Mouse (Mus musculus): ENCODE measurements around the gene Rag2.

The Rag2 gene

DNA sequence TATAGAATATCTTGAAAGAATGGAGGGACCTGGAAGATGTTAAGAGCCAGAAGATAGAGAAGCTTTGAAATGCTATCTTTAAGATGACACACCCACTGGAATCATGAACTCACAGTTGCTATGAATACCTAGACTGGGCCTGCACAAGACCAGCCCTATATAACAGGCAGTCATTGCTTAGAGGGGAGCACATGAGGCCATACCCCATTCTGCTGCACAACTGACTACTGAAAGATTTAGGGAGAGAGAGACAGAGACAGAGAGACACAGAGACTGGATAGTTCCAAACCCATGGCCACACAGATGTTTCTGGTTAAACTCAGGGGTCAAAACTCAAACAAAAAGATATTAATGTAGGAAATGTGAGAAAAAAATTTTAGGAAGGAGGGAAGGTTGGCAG lies 2.7 kb downstream of the Rag2 start:
- no peak for DNase-seq

DNA sequence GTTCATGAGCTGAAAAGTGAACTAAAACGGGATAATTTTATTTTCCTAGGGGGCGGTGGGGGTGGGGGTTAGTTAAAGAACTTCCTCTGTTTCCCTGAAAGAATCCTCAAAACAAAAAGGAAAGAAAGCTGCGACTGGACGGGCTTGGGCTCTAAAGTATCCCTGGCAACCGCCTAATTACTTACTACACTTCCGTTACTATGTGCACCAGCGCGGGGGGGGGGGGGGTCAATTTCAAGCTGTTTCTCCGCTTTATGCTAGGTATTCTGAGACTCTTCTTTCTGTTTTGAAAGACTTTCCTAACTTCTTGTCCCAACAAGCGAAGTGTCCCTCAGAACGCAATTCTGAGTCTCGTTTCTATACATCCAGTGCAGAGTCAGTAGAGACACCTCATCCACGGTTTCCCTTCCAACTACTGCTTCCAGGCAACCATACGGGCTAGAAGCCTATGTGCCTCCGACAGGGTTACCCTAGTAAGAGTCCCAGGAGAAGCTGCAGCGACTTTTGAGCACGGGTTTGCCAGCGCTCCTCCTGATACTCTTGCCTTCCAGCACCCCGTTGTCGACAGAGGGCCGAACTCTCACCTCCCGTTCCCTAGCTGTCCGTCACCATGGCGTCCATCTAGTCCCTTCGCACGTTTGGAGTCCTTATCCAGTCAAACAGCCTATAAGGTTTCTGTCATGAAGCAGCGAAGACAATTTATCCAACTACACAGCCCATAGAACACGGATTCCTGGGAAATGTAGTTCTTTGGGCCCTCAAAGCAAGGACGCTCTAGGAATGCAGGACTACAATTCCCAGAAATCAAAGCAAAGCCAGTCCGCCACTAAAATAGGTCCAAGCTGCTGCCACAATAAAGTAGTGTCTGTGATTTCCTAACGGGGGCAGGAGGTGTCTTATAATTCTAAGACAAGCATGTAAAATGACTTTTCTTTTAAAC lies 4.0 kb downstream of the Rag2 start:
- peak; percentile 81 for DNase-seq

DNA sequence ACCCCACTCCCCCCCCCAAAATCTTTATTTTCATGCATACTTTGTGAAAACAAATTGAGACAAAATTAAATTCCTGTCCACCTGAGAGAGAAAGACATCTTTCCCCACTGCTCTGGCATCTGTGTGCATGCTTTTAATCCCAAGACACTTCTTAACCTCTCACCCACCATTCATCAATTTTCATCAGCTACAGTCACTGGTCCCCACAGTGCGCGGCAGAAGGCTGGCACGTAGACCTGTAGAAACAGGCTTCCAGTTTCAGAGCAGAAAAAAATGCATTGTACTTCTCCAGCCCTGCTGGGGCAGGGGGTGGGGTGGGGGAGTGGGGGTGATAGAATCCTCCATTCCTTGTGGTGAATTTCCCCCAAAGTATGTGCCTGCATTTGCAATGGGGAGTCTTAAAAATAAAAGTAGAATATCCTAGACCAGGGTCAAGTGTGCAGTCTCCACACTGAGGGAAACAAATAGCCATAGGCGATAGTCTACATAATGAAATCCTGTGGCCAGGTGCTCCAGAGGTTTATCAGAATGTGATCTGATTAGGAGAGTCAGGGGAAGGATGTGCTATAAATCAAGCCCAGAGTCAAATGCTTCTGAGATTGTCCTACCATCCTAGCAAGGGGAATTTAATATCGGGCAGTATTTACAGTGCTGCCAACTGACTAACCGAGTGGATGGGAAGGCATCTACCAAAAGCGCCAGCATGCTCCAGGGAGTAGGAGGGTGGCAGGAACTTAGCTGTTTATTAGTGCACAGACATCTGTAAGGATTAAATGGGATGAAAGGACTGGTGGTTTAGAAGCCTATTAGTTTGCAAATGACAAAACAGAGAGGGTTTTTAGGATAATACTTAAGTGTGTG lies 14.7 kb downstream of the Rag2 start:
- DNase-seq: no peak

DNA sequence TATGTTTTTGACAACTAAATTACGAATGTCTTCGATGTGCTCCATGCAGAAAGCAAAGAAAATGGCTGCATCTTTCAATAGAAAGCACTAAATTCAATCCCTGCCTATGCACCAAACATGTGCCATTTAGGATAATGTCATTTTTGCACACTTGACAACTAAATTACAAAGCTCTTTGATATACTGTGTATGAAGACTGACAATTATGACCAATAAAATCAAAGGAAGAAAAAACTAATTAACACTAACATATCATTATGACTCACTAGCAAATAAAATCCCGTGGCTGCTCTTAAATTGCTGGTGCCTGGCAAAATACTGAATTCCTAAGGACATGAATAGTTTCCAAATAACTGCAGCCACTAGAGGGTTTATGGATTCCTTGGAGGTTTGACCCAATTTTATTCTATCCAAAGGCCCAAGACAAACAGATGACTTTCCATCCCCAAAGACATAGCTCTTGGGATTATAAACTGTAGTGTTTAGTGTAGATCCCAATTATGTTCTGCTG lies 15.4 kb downstream of the Rag2 start:
- no peak for DNase-seq

DNA sequence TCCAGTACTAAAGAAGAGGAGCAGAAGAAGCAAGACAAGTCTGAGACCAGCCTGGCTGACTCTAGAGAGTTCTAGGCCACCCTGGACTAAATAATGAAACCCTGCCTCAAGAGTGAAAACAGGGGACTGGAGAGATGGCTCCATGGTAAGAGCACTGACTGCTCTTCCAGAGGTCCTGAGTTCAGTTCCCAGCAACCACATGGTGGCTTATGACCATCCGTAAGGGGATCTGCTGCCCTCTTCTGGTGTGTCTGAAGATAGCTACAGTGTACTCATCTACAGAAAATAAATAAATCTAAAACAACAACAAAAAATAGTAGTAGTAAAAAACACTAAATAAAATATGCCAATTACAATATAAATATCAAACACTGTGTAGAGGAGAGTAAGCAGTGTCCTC lies 21.3 kb downstream of the Rag2 start:
- no peak for DNase-seq

DNA sequence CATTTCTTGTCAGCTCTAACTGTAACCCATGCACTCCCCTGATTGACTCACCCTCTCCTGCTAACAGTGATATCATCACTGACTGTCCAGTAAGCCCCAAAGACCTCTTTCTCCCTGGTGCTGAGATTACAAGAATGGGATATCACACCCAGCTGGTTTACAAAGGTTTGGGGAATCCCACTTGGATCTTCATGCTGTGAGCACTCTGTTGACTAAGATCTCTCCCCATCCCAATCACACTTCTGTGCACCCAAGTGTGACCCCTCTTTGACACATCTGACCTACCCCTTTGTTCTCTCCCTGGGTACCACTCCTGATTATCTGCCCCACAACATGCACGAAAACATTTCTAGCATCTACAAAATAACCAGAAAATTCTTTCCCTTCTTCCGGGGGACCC lies 23.8 kb downstream of the Rag2 start:
- DNase-seq: no peak

DNA sequence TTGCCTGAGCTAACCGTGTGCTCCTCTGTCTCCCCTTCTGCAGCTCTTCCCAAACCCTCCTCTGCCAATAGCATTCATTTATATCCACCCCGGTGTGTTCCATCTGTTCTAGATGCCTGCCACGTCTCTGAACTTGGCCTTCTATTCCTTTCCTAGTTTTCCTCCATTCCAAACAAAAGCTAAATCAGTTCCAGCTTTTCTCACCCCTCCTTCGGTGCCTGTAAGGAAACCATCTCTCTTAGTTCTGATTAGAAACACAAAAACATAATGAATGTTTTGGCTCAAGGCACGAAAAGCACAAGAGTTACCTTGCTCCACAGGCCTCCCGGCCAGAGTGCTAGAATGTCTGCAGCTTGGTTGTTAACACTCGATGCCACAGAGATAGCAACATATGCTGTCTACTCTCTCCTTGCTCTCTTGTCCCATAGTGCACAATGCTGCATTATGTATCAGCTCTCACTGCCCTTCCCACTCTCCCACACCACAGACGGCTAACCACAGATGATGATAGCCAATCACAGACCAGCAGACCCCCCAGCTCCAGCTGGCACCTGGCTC lies 24.7 kb downstream of the Rag2 start, which contains the start of the genes Rag1 and B230118H07Rik:
Rag1 (minus strand) TSS at position 388 of the 558 bp plus-strand sequence.
B230118H07Rik (minus strand) TSS at position 419 of the 558 bp plus-strand sequence.
- DNase-seq: no peak

DNA sequence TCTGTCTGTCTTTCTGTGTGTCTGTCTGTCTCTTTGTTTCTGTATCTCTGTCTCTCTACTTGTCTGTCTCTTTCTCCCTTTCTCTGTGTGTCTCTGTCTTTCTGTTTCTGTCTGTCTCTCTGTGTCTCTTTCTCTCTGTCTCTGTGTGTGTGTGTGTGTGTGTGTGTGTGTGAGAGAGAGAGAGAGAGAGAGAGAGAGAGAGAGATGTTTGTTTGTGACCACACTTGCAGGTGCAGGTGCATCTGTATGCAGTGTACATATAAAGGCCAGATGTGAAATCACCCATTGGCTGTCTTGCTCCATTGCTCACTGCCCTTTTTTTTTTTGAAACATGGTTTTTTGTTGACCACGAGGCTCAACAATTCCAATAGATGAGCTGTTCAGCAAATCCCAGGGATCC lies 25.9 kb downstream of the Rag2 start:
- DNase-seq: no peak

DNA sequence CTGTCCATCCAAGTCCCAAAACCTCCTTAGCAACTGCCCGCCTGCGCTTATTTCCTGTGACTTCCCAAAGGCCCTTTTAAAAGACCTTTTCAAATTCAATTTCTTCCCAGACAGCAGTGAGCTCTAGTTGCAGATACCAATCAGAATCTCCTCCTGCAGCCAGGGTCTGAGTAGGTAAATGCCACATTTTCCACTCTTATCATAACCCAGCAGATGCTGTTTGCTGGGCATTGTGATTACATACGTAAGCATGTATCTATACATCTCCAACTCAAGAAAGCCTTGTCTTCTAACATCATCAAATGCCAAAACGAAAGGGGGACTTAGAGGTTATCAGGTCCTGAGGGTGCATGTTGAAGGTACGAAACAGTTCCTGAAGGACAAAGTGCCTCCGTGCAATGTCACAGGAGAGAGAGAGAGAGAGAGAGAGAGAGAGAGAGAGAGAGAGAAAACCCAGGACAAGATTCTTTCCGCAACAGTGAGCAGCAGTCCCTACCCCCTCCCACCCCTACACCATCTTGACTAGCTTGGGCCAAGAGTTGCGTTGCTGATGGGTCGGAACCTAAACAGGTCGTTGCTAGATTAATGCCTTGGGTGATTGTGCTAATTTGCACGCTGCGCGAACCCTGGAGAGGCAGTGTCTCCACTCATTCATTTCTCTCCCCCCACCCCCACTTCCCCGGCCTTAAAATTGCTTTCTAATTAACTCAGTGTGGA lies 27.8 kb downstream of the Rag2 start:
- peak in 1 of 2 experiments; percentile 44 for DNase-seq

DNA sequence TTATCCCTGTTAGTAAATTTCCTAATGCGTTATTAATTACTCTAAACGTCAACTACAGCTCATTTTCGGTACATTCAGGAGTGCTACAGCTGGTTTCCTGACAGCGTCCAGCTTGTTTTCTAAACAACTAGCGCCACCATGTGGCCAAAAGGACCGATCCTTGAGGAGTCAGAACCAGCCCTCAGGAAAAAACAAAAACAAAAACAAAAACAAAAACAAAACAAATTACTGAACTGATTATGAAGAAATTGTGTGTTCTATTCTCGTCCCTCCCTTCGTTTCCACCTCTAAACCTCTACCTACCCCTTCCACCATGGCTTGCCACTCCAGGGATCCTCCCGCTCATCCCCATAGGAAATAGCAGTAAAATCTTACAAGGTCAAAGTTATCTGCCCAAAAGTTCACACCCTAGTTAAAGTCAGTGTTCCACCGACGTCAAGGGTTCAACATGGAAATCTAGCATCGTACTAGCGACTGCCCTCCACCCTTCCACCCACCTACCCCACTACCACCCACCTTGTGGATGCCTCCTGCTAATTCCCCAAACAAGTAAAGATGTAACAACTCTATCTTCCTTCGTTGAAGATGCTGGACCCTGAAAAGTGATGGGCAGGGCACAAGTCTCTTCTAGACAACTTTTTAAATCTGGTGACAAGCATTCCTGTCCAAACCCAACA lies 28.5 kb downstream of the Rag2 start:
- DNase-seq: peak; percentile 80 to 94

DNA sequence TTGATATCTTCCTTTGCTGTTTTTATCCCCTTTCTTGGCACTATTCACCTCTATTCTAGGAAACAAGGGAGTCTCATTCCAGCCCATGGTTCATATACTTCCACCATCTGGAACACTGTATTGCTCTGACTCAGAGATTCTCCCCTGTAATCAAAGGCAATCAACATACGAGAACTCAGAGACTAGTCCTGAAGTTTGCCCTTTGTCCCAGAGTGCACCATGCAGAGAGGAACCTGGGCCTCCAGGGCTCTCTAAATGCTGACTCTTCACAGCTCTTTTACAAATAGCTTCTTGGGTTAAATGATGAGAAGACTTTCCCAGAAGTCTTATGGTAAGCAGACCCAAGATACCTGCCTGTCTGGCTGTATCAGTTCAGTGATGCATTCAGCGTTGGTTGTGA lies 36.0 kb downstream of the Rag2 start:
- DNase-seq: no peak

DNA sequence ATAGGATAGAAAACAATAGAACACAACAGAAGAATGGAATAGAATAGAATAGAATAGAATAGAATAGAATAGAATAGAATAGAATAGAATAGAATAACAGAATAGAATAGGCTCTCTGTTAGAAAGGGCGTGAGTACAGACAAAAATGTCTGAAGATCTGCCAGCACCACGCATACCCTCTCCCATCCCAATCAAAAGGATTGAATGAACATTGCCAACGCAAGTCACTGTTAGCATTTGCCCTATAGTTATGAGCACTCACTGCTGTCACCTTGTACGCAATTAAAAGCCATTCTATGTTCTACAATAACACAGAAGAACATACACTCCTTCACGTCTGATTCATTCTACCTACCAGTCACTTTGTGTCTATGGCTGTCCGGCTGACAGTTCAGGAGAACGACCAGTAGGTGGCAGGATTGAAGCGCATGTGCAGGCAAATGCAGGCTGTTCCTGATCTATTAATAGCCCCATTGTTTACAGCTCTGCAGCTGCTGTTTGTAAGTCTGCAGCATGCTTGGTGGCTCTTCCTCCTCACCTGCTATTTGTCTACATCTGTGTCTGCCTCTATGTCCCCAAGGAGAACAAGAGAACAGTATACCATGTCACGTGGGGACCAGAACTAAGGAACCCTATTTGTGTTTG lies 40.7 kb downstream of the Rag2 start:
- peak; percentile 80 to 86 for DNase-seq

DNA sequence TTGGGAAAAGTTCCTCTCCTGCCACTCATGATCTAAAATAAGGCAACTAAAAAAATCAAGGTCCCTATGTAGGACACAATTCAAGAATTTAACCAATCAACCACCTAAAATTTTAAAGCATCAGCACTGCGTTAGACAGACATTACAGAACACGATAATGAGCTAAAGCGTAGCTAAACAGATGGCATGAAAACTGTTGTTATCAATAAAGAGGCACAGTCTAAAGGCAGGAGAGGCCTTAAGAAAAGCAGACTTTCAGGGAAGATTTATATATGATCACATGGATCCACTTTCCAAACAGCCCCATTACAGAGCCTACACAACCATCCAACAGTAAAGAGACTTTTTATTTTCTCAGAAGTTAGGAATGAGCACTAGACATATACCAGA lies 41.2 kb downstream of the Rag2 start:
- no peak for DNase-seq

DNA sequence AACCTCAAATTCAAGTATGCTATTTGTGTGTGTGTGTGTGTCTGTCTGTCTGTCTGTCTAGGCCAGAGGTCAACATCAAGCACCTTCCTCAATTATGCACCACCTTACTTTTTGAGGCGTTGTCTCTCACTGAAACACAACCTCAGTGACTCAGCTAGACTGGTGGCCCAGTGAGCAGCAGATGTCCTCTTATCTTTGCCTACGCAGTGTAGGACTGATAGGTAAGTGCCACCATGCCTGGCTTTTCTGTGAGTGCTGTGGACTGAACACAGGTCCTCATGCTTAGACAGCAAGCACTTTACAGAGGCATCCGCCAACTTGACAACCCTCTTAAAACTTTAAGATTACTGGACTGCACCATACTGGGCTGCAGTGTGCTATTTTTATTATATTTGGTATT lies 44.2 kb downstream of the Rag2 start:
- no peak for DNase-seq

DNA sequence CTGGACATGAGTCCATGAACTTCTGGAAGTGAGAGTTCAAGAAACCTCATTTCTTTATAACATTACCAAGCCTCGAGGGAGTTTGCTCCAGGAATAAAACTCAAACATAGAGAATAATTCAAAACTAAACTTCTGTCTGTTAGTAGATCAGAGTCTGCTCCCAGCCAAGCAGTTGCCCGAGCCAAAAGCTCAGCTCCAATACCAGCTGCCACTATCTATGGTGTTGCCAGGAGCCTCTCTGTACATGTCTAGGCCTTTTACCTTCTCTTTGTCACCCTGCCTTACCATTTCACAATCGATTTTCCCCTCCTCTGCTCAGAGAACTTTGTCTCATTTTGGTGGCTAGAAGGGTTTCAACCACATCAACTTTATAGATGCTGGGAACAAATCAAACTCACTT lies 49.0 kb downstream of the Rag2 start:
- DNase-seq: no peak

DNA sequence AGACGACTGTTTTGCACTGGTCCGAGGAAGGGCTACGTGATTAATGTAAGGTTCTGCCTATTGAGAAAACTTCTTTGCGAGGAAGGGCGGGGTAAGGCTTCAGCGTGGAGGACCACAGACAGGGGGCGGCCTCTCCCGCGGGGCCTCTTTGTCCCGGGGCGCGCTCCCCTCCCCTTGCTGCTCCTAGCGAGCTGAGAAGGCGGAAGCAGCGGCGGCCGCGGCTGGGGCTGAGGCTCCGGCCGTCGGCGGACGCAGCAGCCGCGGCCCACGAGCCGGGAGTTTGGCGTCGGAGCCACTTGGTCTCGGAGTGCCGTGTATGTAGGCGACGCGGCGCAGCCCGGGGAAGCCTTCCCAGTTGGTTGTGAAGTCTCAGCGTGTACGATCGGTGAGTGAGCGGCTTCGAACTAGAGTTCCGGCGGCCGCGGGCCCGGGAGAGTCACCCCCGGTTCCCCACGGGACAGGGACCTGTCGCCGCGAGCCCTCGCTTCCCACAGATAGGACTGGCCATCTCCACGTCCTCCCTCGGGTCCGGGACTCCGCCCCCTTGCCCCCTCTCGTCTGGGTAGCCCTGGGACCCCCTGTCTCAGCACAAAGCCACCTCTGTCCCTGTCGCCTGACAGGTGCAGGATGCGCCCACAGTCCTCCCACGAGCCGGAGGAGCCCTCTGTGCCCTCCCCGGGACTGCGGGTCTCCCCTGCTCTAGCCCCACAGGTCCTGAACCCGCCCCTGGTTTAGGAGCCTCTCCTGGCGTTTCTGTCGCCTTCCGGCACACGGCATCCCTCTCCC lies 53.9 kb downstream of the Rag2 start, which contains the start of gene Traf6:
Traf6 (plus strand) TSS at position 194 of the 786 bp plus-strand sequence.
- peak; percentile 90 to 93 for DNase-seq

DNA sequence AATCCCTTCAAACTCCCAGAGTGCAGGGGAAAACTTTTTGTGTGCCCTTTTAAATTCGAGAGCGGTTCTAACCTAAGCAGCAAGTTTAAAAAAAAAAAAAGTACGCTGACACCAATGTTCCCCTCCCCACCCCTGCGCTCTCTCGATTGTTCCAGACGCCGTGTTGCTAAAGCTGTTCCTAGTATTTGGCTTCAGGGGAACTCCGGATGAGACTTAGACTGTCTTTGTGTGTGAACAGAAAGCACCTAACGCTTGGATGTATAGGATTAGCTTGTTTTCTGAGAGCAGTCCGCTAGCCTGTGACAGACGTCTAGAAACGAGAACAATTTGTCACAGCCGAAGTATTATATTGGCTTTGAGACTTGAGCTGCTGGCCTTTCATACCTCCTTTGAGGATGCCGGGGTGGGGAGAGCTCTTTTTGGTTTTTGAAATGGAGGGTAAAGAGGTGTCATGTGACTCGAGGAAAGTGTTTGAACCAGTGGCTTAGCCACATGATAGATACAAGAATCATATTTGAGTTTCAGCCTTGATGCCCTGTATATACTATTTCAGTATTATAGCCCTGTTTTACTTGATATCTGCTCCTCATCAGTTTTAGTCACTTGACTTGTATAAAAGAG lies 54.8 kb downstream of the Rag2 start:
- peak in 1 of 2 experiments; percentile 36 for DNase-seq
